Mouse (Mus musculus) intestine, embryonic 14.5 days (tissue): ENCODE measurements at regions not wholly inside any gene's neighbourhood (a gene's known extent, or its start where the extent isn't known, plus 50 kb on each side); places are given as distances from the start of the nearest gene placed in this dataset.

Experiments used
- ATAC-seq: fragments of 200-750 bp; cut with Nextera tagmentation; replicated peaks from 2 replicates; pipeline ENCODE4 v1.8.0; 2017; ENCODE audit warnings: low read depth, moderate number of reproducible peaks, moderate TSS enrichment, moderate library complexity; ENCODE audit not compliant: low FRiP score, low TSS enrichment
- DNase-seq: peaks from one replicate; pipeline ENCODE4 v3.0.0-alpha.2; 2018; ENCODE audit warnings: low spot score
- H3K27ac ChIP-seq: fragments of 300-500 bp; sonication (generic); 2 replicates; pipeline ENCODE4 v1.5.1; 2014; ENCODE audit warnings: low read depth, mild to moderate bottlenecking, control low read depth
- H3K27me3 ChIP-seq: fragments of 300-500 bp; sonication (generic); replicated peaks from 2 replicates; pipeline ENCODE4 v1.6.1; 2014; ENCODE audit warnings: low read length, control low read depth; ENCODE audit not compliant: control insufficient read depth, insufficient read depth
- H3K36me3 ChIP-seq: fragments of 300-500 bp; sonication (generic); 2 replicates; pipeline ENCODE4 v1.6.1; 2014; ENCODE audit warnings: low read length, control low read depth; ENCODE audit not compliant: control insufficient read depth, insufficient read depth
- H3K4me1 ChIP-seq: fragments of 300-500 bp; sonication (generic); replicated peaks from 2 replicates; pipeline ENCODE4 v1.6.1; 2014; ENCODE audit warnings: low read length, control low read depth, mixed read lengths; ENCODE audit not compliant: control insufficient read depth, insufficient read depth
- H3K4me2 ChIP-seq: fragments of 300-500 bp; sonication (generic); 2 replicates; pipeline ENCODE4 v1.6.1; 2014; ENCODE audit warnings: low read length
- H3K4me3 ChIP-seq: fragments of 300-500 bp; sonication (generic); 2 replicates; pipeline ENCODE4 v1.5.1; 2014; ENCODE audit warnings: low read depth, low read length, control low read depth, mixed read lengths
- H3K9ac ChIP-seq: fragments of 300-500 bp; sonication (generic); 2 replicates; pipeline ENCODE4 v1.6.1; 2014; ENCODE audit warnings: mild to moderate bottlenecking, low read length
- H3K9me3 ChIP-seq: fragments of 300-500 bp; sonication (generic); 2 replicates; pipeline ENCODE4 v1.6.1; 2016; ENCODE audit warnings: low read length, control low read depth; ENCODE audit not compliant: control insufficient read depth
- WGBS: fragments of 180-500 bp; shearing (Covaris S2); extraction: QIAGEN DNeasy Blood & Tissue Kit; methylation state at CpG from one replicate; pipeline ENCODE4 v1.1.7; 2014; 5-methylcytosine and 5-hydroxymethylcytosine counted together

DNA sequence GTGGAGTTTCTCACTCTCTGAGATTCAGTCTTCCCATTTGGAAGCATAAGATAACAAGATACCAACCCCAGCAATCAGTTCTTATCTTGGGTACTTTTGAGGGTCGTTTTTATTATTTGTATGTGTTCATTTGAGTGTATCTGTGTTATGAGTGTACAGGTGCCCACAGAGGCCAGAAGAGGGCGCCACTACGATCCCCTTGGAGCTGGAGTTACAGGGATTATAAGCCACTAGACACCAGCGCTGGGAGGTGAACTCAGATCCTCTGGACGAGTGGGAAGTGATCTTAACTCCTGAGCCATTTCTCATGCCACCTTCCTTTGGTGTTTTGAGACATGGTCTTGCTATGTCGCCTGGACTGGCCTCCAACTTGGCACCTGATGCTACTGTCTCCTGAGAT is 172.0 kb downstream of the Cand1 start:
- Histone ChIP-seq H3K27ac (no peak overlapping the region), H3K4me1 (peaks cover 7% of the 10 kb centered on the region), H3K9ac (no peak overlapping the region), H3K4me3 (no peak overlapping the region), H3K27me3 (no peaks in the 10 kb centered on the region), H3K4me2 (no peak overlapping the region), H3K9me3 (no peaks in the 10 kb centered on the region), H3K36me3 (no peaks in the 10 kb centered on the region)
- ATAC-seq, result no peak
- WGBS, result 76% methylated on average over 6 of the region's 6 CpGs
- no peak for DNase-seq

DNA sequence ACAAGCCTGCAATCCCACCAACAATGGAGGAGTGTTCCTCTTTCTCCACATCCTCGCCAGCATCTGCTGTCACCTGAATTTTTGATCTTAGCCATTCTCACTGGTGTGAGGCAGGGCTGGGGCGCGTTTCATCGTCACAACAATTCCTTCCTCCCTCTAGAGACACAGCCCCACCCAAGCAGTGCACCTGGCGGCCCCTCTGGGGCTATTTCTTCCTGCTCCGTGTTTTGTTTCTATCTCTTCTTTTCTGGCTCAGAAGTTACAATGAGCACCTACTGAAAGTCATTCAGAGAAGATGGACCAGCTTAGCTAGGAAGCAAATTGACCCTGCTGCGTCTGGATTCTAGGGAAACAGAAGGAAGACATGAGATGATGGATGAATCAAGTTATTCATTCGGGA is 172.5 kb downstream of the Cand1 start:
- Histone ChIP-seq H3K4me3 (no peak overlapping the region), H3K9ac (no peak overlapping the region), H3K27me3 (no peaks in the 10 kb centered on the region), H3K9me3 (no peaks in the 10 kb centered on the region), H3K36me3 (no peaks in the 10 kb centered on the region), H3K4me1 (peaks cover 7% of the 10 kb centered on the region), H3K27ac (no peak overlapping the region), H3K4me2 (no peak overlapping the region)
- ATAC-seq (no peak), DNase-seq (no peak)
- 90% methylated on average over 8 of the region's 8 CpGs for WGBS

DNA sequence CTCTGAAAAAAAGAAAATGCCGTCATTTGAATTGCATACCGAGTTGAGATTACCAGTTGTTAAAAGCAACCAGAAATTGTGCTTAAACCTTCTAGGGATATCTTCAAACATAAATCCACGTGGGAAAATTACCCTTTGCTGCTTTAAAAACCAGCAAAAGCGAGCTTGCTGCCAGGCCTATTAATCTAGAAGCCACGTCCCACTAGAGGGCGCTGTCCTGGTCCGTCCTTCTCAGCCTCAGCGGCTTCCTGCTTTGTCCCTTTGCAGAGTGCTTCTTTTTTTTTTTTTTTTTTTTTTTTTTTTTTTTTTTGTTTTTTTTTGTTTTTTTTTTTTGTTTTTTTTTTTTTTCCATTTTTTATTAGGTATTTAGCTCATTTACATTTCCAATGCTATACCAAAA is 173.9 kb downstream of the Cand1 start:
- WGBS, result 31% methylated on average over 8 of the region's 8 CpGs
- no peak for ATAC-seq
- Histone ChIP-seq H3K36me3 (no peaks in the 10 kb centered on the region), H3K4me1 (peaks cover 7% of the 10 kb centered on the region), H3K9me3 (no peaks in the 10 kb centered on the region), H3K4me3 (no peak overlapping the region), H3K4me2 (no peak overlapping the region), H3K9ac (no peak overlapping the region), H3K27ac (no peak overlapping the region), H3K27me3 (no peaks in the 10 kb centered on the region)
- DNase-seq, result peak; percentile 83

DNA sequence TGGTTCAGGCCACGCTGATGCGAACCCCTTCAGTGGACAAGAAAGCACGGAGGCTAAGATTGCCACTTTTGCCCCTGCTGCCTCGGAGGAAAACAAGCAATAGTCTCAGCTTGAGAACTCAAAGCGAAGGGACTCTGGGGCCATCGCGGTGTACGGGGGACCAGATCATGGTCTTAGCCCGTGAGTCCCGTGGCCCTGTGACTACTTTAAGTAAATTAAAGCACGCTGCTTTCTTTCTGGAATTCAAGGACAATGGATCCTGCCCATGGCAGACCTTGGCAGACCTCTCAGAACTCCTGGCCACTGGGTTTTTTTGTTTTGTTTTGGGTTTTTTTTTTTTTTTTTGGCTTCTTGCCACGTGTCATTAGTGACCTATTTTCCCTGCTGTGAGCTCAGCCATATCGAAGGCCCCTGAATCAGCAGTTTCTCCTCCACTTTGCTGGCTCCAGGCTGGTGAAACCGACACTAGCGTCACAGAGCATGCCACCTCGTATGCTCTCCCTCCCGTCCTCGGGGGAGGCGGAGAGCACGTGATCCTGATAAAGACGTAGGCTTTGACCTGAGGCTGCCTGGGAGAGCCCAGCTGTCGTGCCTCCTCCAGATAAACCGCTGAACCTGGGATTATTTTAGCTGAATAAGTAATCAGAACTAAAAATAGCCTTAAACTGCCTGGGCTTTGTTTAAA is 174.6 kb downstream of the Cand1 start:
- 47% methylated on average over 23 of the region's 23 CpGs for WGBS
- Histone ChIP-seq H3K4me1 (peaks cover 7% of the 10 kb centered on the region), H3K9me3 (no peaks in the 10 kb centered on the region), H3K4me2 (no peak overlapping the region), H3K27ac (no peak overlapping the region), H3K9ac (no peak overlapping the region), H3K27me3 (no peaks in the 10 kb centered on the region), H3K36me3 (no peaks in the 10 kb centered on the region), H3K4me3 (no peak overlapping the region)
- DNase-seq, result no peak
- ATAC-seq, result peak; percentile 51; the same call in 1 of the 2 replicates

DNA sequence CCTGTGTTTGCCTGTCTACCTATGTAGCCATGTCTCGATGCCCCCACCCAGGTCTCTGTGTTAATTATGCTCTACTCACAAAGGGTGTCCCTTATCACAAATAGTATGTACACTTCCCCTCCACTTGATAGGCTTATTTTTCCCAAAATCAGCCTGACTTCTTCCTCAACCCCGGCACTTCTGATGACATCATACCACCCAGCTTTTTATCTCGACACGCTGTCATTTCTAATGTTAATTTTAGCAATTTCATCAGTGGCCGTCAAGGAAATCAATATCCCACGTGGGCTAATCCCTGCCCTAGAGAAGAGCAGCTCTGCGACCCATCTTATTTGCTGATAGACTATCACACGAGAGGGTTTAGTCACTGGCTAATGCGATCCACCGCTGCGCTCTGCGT is 175.6 kb downstream of the Cand1 start:
- Histone ChIP-seq H3K27me3 (no peaks in the 10 kb centered on the region), H3K9ac (no peak overlapping the region), H3K27ac (no peak overlapping the region), H3K9me3 (no peaks in the 10 kb centered on the region), H3K4me3 (no peak overlapping the region), H3K4me2 (no peak overlapping the region), H3K36me3 (no peaks in the 10 kb centered on the region), H3K4me1 (peaks cover 3% of the 10 kb centered on the region)
- ATAC-seq, result no peak
- WGBS, result 88% methylated on average over 12 of the region's 12 CpGs
- no peak for DNase-seq

DNA sequence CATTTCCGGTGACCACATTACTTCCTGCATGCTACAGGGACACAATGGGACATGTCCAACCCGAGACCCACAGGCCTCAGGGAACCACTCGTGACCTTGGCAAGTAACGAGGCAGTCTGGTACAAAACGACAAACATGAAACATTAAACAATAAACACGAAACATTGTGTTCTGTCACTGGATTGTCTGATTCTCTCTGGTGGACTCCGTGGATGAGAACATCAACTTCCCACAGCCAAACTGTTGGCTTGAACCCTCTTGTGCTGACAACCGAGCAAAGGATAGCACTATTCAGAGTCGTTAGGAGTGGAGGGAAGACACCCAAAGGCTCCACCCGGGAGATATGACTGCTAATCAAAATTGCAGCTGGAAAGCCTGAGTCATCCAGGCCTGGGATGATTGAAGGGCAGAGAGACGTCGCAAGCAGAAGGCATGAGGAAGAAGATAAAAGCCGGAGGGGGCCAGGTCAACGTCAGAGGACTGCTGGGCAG is 176.6 kb downstream of the Cand1 start:
- ATAC-seq, result no peak
- 76% methylated on average over 14 of the region's 14 CpGs for WGBS
- no peak overlapping the region for H3K9ac ChIP-seq

DNA sequence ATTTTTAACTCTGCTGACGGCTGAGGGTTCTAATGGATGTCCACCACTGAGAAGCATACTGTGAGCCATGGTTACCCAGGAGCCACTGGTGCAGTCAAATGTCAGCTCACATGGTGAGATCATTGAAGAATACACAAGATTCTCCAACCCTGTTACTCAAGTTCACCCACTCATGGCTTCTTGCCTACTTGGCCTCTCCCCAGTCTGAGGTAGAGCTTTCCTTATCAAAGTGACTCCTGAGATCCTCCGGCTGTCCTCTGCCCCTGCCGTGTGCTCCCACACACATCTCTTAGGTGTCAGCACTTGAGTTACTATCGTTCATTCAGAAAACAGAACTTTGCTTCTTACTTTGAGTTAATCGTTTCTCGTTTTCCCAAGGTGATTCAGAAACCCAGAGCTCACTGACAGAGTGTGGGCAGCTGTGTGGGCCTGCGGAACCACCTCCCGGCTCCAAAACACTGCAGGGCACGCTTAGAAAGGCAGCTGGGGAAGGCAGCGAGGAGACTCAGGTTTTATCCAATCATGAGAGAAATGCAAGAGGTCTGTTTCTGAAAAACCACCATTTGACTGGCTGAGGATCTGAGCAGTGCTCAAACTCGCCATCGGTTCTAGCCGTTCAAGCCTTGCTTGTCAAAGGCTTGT is 177.8 kb downstream of the Cand1 start:
- H3K27me3 ChIP-seq, result no peaks in the 10 kb centered on the region
- H3K27ac ChIP-seq, result no peak overlapping the region
- no peak overlapping the region for H3K9ac ChIP-seq
- DNase-seq (no peak), ATAC-seq (no peak)
- no peaks in the 10 kb centered on the region for H3K9me3 ChIP-seq
- no peaks in the 10 kb centered on the region for H3K36me3 ChIP-seq
- H3K4me2 ChIP-seq, result no peak overlapping the region
- H3K4me3 ChIP-seq, result no peak overlapping the region
- 82% methylated on average over 13 of the region's 13 CpGs for WGBS
- H3K4me1 ChIP-seq, result peaks cover 7% of the 10 kb centered on the region

More for the DNA sequence above, 176.6 kb downstream of the Cand1 start:
- Histone ChIP-seq H3K27me3 (no peaks in the 10 kb centered on the region), H3K4me1 (peaks cover 7% of the 10 kb centered on the region), H3K4me2 (no peak overlapping the region), H3K9me3 (no peaks in the 10 kb centered on the region), H3K36me3 (no peaks in the 10 kb centered on the region), H3K27ac (no peak overlapping the region), H3K4me3 (no peak overlapping the region)
- DNase-seq, result no peak

DNA sequence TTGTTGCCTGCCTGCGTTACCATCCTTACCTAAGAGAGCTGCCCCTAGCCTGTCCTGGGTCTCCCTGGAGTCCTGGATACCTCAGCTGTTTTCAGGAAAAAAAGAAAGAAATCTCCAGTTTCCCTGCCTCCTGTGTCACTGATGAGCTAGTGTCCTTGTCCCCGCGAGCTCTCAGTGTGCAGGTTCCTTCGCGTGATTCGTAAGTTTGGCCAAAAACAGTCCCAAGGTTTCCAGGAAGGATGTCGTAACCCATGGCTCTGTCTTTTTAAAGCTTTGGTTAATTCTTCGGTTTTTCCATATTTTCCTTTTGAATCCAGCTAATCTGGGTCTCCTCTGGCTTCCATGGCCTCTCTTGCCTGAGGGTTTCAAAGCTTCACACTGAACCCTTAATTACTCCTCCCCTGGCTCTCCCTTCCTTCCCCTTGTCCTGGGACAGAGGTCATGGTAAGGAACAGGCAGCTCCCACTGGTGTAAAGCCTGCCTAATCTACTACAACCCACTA is 178.5 kb downstream of the Cand1 start:
- no peaks in the 10 kb centered on the region for H3K9me3 ChIP-seq
- 89% methylated on average over 8 of the region's 8 CpGs for WGBS
- no peak overlapping the region for H3K4me2 ChIP-seq
- H3K27me3 ChIP-seq, result no peaks in the 10 kb centered on the region
- H3K9ac ChIP-seq, result no peak overlapping the region
- ATAC-seq (no peak), DNase-seq (no peak)
- no peak overlapping the region for H3K27ac ChIP-seq
- H3K4me1 ChIP-seq, result peaks cover 7% of the 10 kb centered on the region
- H3K36me3 ChIP-seq, result no peaks in the 10 kb centered on the region
- no peak overlapping the region for H3K4me3 ChIP-seq
